Mouse (Mus musculus) heart, adult 2 months (tissue): Measurements from ENCODE around the gene Fgd3.

Experiments used
- CTCF ChIP-seq: fragments of 200-600 bp; IDR thresholded peaks from 2 replicates; pipeline ENCODE4 v1.8.1; 2022; ENCODE audit warnings: antibody characterized with exemption, mild to moderate bottlenecking, moderate library complexity
- EP300 ChIP-seq: fragments of 200-500 bp; IDR thresholded peaks from 2 replicates; pipeline ENCODE4 v1.6.1; 2011; ENCODE audit warnings: low read depth, low read length, control low read depth; ENCODE audit not compliant: insufficient read depth

DNA sequence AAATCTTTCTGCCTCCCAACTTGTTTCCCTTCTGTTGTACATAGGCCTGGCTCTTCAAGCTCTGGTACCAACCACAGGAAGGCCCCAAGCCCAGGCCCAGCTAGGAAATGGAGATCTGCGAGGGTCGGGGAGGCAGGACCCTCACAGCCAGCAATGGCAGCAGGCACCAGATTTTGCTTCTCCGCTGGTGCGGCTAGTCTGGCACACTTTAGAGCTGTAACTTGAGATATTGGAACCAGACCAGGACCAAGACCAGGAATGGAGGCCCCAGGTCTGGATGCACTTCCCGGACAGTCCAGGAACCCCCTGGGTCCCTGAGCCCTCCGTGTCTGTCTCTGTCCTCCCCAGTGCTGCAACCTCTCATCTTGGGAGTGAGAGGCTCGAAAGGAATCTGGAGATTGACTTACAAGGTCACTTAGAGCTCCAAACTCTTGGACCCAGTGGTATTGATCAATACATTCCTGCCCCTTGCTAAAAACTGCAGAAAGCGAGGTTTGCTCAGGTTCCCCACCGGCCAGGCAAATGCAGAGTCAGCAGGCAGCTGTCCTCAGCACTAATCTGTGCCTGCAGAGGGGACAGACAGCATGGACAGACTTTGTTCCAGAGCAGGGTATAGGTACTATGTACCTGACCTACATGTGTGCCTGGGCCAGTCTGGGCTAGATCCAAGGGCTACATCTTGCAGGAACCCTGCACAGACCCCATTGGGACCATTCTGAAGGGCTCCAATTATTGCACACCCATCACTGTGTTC lies 103.1 kb downstream of the Fgd3 start:
- TF ChIP-seq EP300 (no peak), CTCF (no peak)
